Mouse (Mus musculus) limb, embryonic 12.5 days (tissue): ENCODE measurements around the gene Sdk2. TPM values are rescaled to one million over a fixed set of nuclear protein-coding genes. Genes with fewer than 3 reads are reported as not detected.

Experiments
- ATAC-seq: fragments of 200-750 bp; cut with Nextera tagmentation; 2 replicates; pipeline ENCODE4 v1.8.0; 2017; ENCODE audit warnings: low read depth, moderate TSS enrichment; ENCODE audit not compliant: insufficient number of reproducible peaks, insufficient read depth, low FRiP score, low TSS enrichment
- H3K27ac ChIP-seq: fragments of 300-500 bp; sonication (generic); 2 replicates; pipeline ENCODE4 v1.5.1; 2016; ENCODE audit warnings: mild to moderate bottlenecking, moderate library complexity
- H3K27me3 ChIP-seq: fragments of 300-500 bp; sonication (generic); 2 replicates; pipeline ENCODE4 v1.6.1; 2016; ENCODE audit warnings: mild to moderate bottlenecking, moderate library complexity
- H3K36me3 ChIP-seq: fragments of 300-500 bp; sonication (generic); 2 replicates; pipeline ENCODE4 v1.6.1; 2016; ENCODE audit warnings: mild to moderate bottlenecking, moderate library complexity
- H3K4me1 ChIP-seq: fragments of 300-500 bp; sonication (generic); replicated peaks from 2 replicates; pipeline ENCODE4 v1.6.1; 2016
- H3K4me2 ChIP-seq: fragments of 300-500 bp; sonication (generic); 2 replicates; pipeline ENCODE4 v1.6.1; 2016; ENCODE audit warnings: mild to moderate bottlenecking, moderate library complexity
- H3K4me3 ChIP-seq: fragments of 300-500 bp; sonication (generic); replicated peaks from 2 replicates; pipeline ENCODE4 v1.5.1; 2016; ENCODE audit warnings: mild to moderate bottlenecking
- H3K9ac ChIP-seq: fragments of 300-500 bp; sonication (generic); replicated peaks from 2 replicates; pipeline ENCODE4 v1.6.1; 2016; ENCODE audit warnings: mild to moderate bottlenecking, moderate library complexity
- H3K9me3 ChIP-seq: fragments of 300-500 bp; sonication (generic); 2 replicates; pipeline ENCODE4 v1.6.1; 2016; ENCODE audit warnings: mild to moderate bottlenecking, moderate library complexity
- WGBS: fragments of 180-500 bp; shearing (Covaris S2); methylation state at CpG from one replicate; pipeline ENCODE4 v1.1.7; 2016; 5-methylcytosine and 5-hydroxymethylcytosine counted together
- polyA plus RNA-seq: library from polyadenylated mRNA; unstranded; fragments of >200 nt; fragmentation: Nextera tagmentation; extraction: Ambion mirVana; gene quantifications from 2 replicates; pipeline ENCODE4 v1.2.1, GENCODE M21; 2016

The Sdk2 gene
- polyA plus RNA-seq, 1 experiment from 2014 or later: 2.3 TPM

DNA sequence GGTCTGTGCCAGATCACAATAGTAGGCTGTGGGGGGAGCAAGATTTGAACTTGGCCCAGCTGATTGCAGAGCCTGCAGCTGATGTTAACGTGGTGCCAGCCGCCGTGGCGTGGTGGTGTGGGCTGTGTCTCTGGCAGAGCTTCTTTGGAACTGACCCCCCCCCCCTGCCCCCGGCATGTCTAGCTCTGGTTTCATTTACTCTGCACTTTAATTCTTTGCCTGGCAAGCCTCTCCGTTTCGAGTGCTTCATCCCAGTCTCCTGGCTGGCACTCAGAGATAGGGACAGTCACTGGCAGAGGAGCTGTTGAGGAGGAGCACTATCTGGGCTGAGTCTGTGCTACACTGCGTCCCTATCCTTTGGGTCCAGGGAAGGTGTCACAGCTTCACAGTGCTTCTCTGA lies 75.0 kb downstream of the Sdk2 start:
- H3K4me2 ChIP-seq: no peak overlapping the region
- peaks cover 69% of the 10 kb centered on the region for H3K27me3 ChIP-seq
- no peaks in the 10 kb centered on the region for H3K9me3 ChIP-seq
- ATAC-seq: no peak
- H3K4me1 ChIP-seq: peaks cover 43% of the 10 kb centered on the region
- no peaks in the 10 kb centered on the region for H3K36me3 ChIP-seq
- WGBS: 67% methylated on average over 8 of the region's 8 CpGs
- H3K27ac ChIP-seq: no peak overlapping the region
- H3K9ac ChIP-seq: no peak overlapping the region
- H3K4me3 ChIP-seq: no peak overlapping the region

DNA sequence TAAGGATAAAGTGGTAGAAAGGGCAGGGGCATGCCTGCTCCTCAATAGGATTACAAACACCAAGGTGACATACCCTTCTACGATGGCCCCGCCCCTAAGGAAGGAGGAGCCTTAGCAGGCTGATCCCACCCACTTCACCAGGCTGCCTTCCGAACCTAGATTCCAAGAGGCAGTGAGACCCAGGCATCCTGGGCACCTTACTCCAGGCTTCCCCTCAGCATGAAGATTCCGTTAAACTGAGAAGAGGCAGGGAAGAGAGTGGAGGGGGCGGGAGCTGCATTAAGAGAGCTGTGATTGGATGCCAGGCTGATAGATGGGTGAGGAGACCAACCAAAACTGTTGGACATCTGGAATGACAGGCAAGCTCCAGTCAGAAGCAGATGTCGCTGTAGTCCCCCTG lies 76.4 kb downstream of the Sdk2 start:
- Histone ChIP-seq H3K4me2 (peak overlapping the region; percentile 44), H3K27ac (peak overlapping the region; percentile 54; the same call in 1 of the 2 replicates), H3K36me3 (no peaks in the 10 kb centered on the region), H3K9ac (no peak overlapping the region), H3K9me3 (no peaks in the 10 kb centered on the region), H3K27me3 (peaks cover 56% of the 10 kb centered on the region), H3K4me1 (peaks cover 56% of the 10 kb centered on the region), H3K4me3 (peak overlapping the region; percentile 30)
- ATAC-seq: peak; percentile 64
- WGBS: under 1% methylated on average over 6 of the region's 6 CpGs

DNA sequence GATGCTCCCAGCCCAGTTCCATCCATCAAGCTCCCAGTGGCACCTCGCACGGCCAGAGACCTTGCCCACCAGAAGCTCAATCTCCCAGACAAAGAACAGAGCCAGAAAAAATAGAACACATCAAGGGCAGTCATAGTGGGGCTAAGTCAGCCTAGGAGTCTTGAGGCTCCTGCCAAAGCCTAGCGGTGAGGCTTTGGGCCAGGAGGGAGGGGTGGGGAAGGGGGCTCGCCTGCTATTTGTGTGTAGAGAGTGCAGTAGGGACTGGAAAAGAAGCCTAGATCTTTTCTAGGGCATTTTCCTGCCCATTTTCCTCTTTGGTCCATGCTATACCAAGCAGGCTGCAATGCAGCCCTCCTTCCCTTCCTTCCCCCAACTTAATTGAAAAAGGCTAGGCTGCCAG lies 76.8 kb downstream of the Sdk2 start:
- Histone ChIP-seq H3K27me3 (peaks cover 53% of the 10 kb centered on the region), H3K4me2 (peak overlapping the region; percentile 44), H3K36me3 (no peaks in the 10 kb centered on the region), H3K4me3 (peak overlapping the region; percentile 30), H3K27ac (peak overlapping the region; percentile 54; the same call in 1 of the 2 replicates), H3K9ac (no peak overlapping the region), H3K9me3 (no peaks in the 10 kb centered on the region), H3K4me1 (peaks cover 55% of the 10 kb centered on the region)
- 20% methylated on average over 4 of the region's 4 CpGs for WGBS
- ATAC-seq: no peak

DNA sequence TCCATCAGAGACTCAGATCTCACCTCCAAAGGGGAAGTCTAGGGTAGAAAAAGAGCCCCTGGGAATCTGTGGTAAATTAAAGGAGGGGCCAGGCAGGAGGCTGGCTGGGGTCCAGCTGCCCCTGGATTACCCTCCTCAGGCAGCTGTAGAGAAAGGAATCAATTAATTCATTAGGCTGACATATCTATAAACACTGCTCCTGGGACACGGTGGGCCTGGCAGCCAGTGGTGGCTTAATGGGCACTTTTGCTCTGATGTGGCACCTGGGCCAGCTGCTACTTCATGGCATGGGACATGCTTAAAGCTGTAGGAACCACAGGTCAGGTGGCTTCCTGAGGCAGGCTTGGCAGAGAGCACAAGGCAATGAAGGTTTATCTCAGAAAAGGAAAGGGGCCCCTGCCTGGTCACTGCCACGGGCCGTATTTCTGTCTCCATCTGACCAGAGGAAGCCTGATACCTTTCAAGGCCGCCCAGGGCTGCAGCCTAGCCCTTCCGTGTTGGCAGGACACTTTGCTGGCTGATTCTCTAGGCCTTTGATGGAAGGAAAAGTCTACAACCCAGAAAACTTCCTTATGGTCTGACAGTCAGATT lies 80.9 kb downstream of the Sdk2 start:
- Histone ChIP-seq H3K9me3 (no peaks in the 10 kb centered on the region), H3K27me3 (peaks cover 30% of the 10 kb centered on the region), H3K4me3 (no peak overlapping the region), H3K4me2 (no peak overlapping the region), H3K4me1 (peaks cover 41% of the 10 kb centered on the region), H3K9ac (no peak overlapping the region), H3K27ac (no peak overlapping the region), H3K36me3 (no peaks in the 10 kb centered on the region)
- no peak for ATAC-seq
- 23% methylated on average over 5 of the region's 5 CpGs for WGBS

DNA sequence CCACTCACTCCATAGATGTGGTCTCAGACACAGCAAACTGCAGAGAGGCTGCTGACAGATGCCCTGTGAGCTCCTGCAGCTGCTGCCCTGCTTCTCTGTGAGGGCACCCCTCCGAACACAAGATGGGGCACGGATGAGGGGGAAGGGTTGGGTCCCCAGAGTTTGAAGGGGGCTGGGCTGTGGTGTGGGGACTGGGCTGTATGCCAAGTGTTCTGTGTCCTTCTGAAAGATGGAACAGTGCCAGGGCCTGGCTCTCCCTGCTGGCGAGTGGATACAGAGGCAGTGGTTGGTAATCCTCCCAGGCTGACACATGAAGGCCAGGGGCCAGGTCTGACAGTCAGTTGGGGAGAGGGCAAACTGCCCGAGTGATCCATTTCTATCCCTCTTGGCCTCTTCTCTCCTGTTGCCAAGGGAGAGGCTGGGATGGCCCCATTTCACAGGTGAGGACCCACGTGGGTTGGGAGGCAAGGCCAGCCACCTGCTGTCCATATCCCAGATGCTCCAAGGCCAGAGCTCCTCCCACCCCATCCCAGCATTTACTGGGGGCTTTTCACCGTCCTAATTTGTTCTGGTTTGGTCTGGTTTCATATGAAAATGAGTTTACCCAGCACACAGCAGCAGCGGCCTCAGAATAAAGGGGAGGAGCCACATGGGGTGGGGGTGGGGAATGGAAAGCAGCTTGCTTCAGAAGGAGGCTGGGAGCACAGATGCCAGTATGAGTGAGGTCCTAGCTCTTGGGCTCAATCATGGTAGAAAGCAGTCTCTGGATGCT lies 84.9 kb downstream of the Sdk2 start:
- peaks cover 29% of the 10 kb centered on the region for H3K4me1 ChIP-seq
- no peaks in the 10 kb centered on the region for H3K27me3 ChIP-seq
- no peak overlapping the region for H3K27ac ChIP-seq
- 45% methylated on average over 7 of the region's 7 CpGs for WGBS
- no peaks in the 10 kb centered on the region for H3K36me3 ChIP-seq
- no peak overlapping the region for H3K9ac ChIP-seq
- H3K9me3 ChIP-seq: no peaks in the 10 kb centered on the region
- no peak overlapping the region for H3K4me2 ChIP-seq
- H3K4me3 ChIP-seq: no peak overlapping the region
- ATAC-seq: no peak

DNA sequence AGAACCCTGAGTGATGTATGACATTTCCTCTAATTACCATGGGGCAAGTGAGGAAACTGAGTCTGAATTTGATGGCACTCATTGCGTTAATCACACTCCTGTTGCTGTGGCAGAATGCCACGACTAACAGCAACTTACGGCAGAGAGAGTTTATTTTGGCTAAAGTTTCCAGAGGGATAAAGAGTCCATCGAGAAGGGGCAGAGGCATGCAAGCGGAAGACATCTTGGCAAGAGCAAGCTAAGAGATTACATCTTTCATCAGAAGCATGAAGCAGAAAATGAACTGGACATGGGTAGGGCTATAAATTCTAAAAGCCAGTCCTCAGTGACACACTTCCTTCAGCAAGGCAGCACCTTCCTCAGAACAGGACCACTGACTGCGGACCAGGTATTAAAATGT lies 85.8 kb downstream of the Sdk2 start:
- H3K27me3 ChIP-seq: no peaks in the 10 kb centered on the region
- H3K4me2 ChIP-seq: no peak overlapping the region
- no peaks in the 10 kb centered on the region for H3K36me3 ChIP-seq
- H3K27ac ChIP-seq: no peak overlapping the region
- H3K9ac ChIP-seq: no peak overlapping the region
- ATAC-seq: no peak
- H3K4me3 ChIP-seq: no peak overlapping the region
- H3K4me1 ChIP-seq: peaks cover 22% of the 10 kb centered on the region
- no peaks in the 10 kb centered on the region for H3K9me3 ChIP-seq
- WGBS: 89% methylated on average over 6 of the region's 6 CpGs

DNA sequence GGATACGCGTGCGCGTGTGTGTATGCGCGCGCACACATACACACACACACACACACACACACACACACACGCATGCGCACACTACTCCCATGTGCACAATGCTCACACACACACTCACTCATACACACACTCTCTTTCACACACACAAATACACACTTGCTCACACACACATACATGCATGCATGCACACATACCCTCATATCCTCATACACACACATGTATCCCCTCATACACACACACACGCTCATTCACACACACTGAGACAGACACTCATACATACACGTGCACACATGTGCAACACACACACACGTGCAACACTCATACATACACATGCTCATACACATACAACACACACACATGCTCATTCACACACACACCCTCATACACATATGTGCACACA lies 88.5 kb downstream of the Sdk2 start:
- no peak overlapping the region for H3K4me2 ChIP-seq
- WGBS: 97% methylated on average over 12 of the region's 12 CpGs
- H3K9me3 ChIP-seq: peaks cover 4% of the 10 kb centered on the region; the same call in 1 of the 2 replicates

DNA sequence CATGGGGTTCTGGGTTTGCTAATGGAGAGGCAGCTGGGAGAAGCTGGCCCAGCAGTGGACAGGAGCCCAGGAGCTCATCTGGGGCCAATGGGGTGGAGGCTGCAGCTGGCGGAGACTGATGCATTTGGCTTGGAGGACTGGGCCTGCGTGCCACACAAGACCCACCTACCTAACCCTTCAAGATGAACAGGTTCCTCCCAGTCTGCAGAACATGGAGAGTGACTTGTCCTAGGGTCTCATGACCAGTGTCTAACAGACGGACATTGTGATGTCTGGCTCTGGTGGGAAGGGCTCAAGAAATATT lies 91.2 kb downstream of the Sdk2 start:
- Histone ChIP-seq H3K36me3 (no peaks in the 10 kb centered on the region), H3K4me1 (0 out of 2 replicates have a peak, but pooled peaks cover 2% of the 10 kb centered on the region), H3K4me3 (no peak overlapping the region), H3K4me2 (no peak overlapping the region), H3K9me3 (peaks cover 15% of the 10 kb centered on the region), H3K9ac (no peak overlapping the region), H3K27ac (no peak overlapping the region), H3K27me3 (no peaks in the 10 kb centered on the region)
- 66% methylated on average over 3 of the region's 3 CpGs for WGBS
- no peak for ATAC-seq

More for the DNA sequence above, 88.5 kb downstream of the Sdk2 start:
- peaks cover 13% of the 10 kb centered on the region for H3K4me1 ChIP-seq
- H3K36me3 ChIP-seq: no peaks in the 10 kb centered on the region
- no peak overlapping the region for H3K27ac ChIP-seq
- no peak for ATAC-seq
- no peaks in the 10 kb centered on the region for H3K27me3 ChIP-seq
- no peak overlapping the region for H3K4me3 ChIP-seq
- H3K9ac ChIP-seq: no peak overlapping the region

DNA sequence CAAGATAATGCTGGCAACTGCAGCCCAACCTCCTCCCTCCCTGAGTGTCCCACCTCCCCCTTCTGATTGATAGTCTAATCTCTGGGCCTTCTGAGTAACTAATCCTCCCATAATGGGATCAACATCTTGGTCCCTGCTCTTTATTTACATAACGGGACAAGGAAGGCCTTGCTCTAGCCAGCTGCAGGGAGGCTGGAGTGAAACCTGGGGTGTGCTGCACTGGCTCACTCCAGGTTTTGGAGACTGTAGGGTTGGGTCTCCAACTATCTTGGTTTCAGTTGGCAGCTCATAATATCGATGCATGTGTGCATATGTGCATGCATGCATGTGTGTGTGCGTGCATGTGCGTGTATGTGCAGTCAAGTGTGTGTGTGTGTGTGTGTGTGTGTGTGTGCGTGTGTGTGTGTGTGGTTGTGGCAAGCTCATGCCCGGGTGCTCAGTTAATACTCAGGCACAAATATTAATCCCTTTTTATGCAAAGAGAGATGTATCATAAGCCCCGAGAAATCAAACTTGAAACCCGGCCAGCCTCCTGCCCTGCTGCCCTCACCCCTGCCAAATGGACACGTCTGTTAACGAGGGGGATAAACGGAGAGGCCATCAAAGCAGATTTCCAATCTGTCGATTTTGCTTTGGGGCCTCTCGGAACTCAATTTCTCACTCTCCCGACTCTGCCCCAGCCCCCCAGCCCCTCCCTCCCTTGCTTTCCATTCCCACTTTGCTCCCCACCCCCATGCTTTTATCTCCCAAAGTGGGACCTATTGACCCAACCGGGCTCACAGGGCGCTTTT lies 91.8 kb downstream of the Sdk2 start:
- no peak overlapping the region for H3K9ac ChIP-seq
- 0 out of 2 replicates have a peak, but pooled peaks cover 2% of the 10 kb centered on the region for H3K4me1 ChIP-seq
- H3K9me3 ChIP-seq: peaks cover 20% of the 10 kb centered on the region
- no peaks in the 10 kb centered on the region for H3K36me3 ChIP-seq
- no peak overlapping the region for H3K4me3 ChIP-seq
- 44% methylated on average over 16 of the region's 16 CpGs for WGBS
- no peaks in the 10 kb centered on the region for H3K27me3 ChIP-seq
- H3K27ac ChIP-seq: no peak overlapping the region
- no peak for ATAC-seq
- H3K4me2 ChIP-seq: no peak overlapping the region

DNA sequence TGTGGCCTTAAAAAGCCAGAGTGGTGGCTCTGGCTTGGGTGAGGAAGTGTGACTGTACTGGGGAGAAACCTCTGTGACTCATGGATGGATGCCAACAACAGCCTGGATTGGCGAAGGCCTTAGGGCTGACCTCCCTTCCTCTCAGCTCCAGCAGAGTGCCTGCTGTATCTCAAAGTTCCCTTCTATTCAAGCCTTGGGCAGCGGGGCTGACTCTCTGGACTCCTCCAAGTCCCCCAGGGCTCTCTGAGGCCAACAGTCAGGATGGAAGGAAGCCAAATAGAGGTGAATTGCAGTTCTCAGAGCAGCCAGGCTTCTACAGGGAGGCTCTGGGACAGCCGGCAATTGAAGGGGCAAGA lies 94.4 kb downstream of the Sdk2 start:
- H3K4me2 ChIP-seq: no peak overlapping the region
- no peaks in the 10 kb centered on the region for H3K36me3 ChIP-seq
- 0 out of 2 replicates have a peak, but pooled peaks cover 2% of the 10 kb centered on the region for H3K4me1 ChIP-seq
- 94% methylated on average over 3 of the region's 3 CpGs for WGBS
- peaks cover 46% of the 10 kb centered on the region for H3K9me3 ChIP-seq
- ATAC-seq: no peak
- H3K4me3 ChIP-seq: no peak overlapping the region
- no peak overlapping the region for H3K9ac ChIP-seq
- H3K27me3 ChIP-seq: no peaks in the 10 kb centered on the region
- no peak overlapping the region for H3K27ac ChIP-seq
